Mouse (Mus musculus) T-cell, adult 66 days (primary cell): ENCODE results near the gene Chuk. TPM values are rescaled to one million over a fixed set of nuclear protein-coding genes. Genes with fewer than 3 reads are reported as not detected.

Source experiments
- total RNA-seq, 2 experiments: library from RNA; stranded (reverse); gene quantifications; 3 replicates in 1 of 2; 4 replicates in 1 of 2; pipeline ENCODE4 v1.2.4; 2023

Chuk gene
- 10 to 100 TPM; 63.7 to 75.5 TPM for total RNA-seq

GRCm38 (mm10) chr19:44106831-44107660 lies at the start of gene Chuk:
Chuk (minus strand) TSS chr19:44107480.

DNA sequence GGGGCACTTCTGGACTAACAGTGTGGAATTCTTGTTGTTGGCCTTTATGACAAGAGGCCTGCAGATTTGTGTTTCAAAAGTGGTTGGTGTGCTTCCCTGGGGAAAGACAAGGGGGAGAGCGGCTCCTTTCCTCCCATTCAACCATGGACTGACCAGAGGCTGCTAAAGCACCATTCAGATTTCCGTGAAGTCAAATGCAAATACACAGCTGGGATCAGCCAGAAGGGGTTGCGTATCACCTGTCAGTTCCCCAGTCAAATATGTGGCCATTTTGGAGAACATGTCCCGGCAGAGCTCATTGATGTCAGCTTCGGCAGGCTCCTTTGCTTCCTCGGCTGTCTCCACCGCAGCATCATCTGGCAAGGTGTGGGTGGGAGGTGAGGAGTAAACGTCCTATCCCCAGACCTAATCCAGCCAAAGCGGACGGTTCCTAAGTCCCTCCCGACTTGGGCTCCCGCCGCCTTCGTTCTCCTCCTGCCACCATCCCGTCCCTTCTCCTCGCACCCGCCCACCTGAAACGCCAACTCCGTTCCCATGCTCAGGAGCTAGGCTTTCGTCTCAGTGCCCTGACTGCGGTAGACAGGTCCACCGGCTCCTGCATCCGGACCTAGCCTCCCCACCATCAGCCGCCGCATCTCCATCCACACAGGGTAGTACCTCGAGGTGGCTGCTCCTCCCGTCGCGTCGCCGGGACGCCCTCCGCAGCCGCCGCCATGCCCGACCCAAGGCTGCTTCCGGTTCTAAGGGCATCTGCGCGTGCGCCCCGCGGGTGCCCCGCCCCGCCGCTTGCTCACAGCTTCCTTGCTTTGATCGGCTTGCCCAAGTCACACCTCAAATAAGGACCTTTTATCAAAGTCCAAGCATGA lies 38.7 kb upstream of the Chuk start, which contains the start of gene Bloc1s2:
TSS of gene Bloc1s2 (minus strand) at position 745 of the 866 bp plus-strand sequence.

GRCm38 (mm10) chr19:44135072-44135959 lies 28.0 kb upstream of the Chuk start, which contains the start of gene Cwf19l1:
Cwf19l1 (minus strand) TSS chr19:44135876.

DNA sequence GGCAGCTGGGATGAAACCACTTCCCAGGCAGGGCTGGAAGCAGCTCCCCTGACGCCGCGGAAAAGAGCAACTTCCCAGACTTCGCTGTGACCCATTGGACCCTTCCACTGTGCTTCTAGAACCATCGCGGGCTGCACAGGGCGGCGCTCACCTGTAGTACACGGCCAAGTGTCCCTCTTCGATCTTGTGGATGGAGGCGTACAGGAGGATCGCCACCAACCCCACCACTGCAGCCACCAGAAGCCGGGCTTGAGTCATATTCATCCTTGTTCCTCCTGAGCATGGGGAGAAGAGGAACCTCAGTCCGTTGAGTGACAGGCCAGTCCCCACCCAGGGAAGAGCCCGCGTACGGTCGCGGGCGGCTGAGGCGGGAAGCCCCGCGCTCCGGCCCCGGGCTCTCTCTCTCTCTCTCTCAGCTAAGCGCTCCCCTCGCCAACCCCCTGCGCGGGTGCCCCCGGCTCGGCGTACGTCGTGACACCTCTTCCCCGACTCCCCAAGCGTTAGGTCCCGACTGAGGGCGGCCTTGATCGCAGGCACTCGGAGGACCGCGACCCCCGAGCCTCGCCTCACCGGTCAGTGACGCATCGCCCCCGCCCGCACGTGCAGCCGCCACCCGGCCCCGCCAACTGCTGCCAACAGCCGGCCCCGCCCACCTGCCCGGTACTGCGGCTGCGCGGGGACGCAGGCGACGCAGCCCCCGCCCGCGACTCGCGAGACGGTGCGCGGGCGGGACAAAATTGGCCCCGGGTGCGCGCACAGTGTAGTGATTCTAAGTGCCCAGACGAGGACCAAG lies 38.0 kb downstream of the Chuk start, which contains the start of gene Erlin1:
TSS of gene Erlin1 (minus strand) at position 665 of the 793 bp plus-strand sequence.

DNA sequence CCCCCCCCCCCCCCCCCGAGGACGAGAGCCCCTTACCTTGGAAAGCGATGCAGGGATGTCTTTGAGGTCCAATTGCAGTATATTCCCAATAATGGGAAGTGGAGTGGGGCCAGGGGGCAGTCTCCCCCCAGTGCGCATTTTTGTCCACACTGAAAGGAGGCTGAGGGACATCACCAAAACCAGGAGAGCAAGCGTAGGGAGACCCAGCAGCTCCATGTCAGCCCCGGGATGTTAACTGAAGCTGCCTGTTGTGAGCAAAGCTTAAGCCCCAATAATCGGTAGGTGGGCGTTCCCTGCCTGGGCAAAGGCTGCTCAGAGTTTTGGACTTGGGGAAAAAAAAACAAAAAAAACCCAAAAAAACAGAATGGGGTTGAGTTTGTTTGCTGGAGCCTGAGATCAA lies 78.3 kb downstream of the Chuk start, which contains the start of gene Cyp2c23:
TSS of gene Cyp2c23 (minus strand) at position 237 of the 400 bp plus-strand sequence.

Other genes starting within 250 kb of the Chuk start
- 10 to 100 TPM; 10.2 to 11.1 TPM for gene Dnmbp, start 167.3 kb downstream of the Chuk start, total RNA-seq
- gene Cpn1, start 120.9 kb downstream of the Chuk start, total RNA-seq = not detected
- not detected for gene Cyp2c23, start 78.3 kb downstream of the Chuk start, total RNA-seq
- 1 to 10 TPM; 6.2 to 7.8 TPM for gene Erlin1, start 37.7 kb downstream of the Chuk start, total RNA-seq
- gene Cwf19l1, start 28.4 kb upstream of the Chuk start, total RNA-seq = 10 to 100 TPM; 22.8 to 27.4 TPM
- gene Bloc1s2, start 39.0 kb upstream of the Chuk start, total RNA-seq = 10 to 100 TPM; 67.7 to 79.0 TPM
- not detected for gene Pkd2l1, start 85.0 kb upstream of the Chuk start, total RNA-seq
- gene Scd3, start 95.8 kb upstream of the Chuk start, total RNA-seq = not detected
- gene Scd2, start 186.2 kb upstream of the Chuk start, total RNA-seq = 10 to 100 TPM; 15.6 to 18.4 TPM
- under 1 TPM; 0.71 to 0.82 TPM for gene Scd4, start 225.6 kb upstream of the Chuk start, total RNA-seq